In genomic region chr13:15850358-15850757, GRCm38 (mm10) we compare ENCODE assay signal across 28 mouse cellular contexts.
DNase-seq lines count a peak whose midpoint lies in the region; ATAC-seq and TF ChIP-seq lines count a peak whose summit lies in the region.
"Had no signal": no experiment of that assay in that cellular context is flagged by ENCODE, and none has a peak within 500 bp of the region (broad histone marks: within the 10 kb centered on the region; RNA-seq: fewer than 3 reads in every experiment).

No protein-coding gene starts in this region.

- no peaks in the 10 kb centered on the region for H3K9me3 ChIP-seq in liver, embryonic 12.5 days (replicated peaks)
- H3K9me3 ChIP-seq: embryonic facial prominence, embryonic 10.5 days; embryonic facial prominence, embryonic 13.5 days; forebrain, embryonic 12.5 days; forebrain, embryonic 15.5 days; heart, embryonic 12.5 days; heart, embryonic 15.5 days; hindbrain, embryonic 10.5 days; hindbrain, embryonic 13.5 days had no signal

- ATAC-seq in liver, embryonic 12.5 days = no peak
- ATAC-seq in granulocyte monocyte progenitor cell, adult 5-6 weeks (replicated peaks; ENCODE audit: poor library complexity, severe bottlenecking) = peak; percentile 64
- ATAC-seq in megakaryocyte progenitor cell, adult 5-6 weeks (replicated peaks; ENCODE audit: poor library complexity) = peak; percentile 65
- ATAC-seq: forebrain, embryonic 15.5 days; hindbrain, embryonic 16.5 days had no signal

- no peaks in the 10 kb centered on the region for H3K79me2 ChIP-seq in liver, adult 2 months (ENCODE audit: control insufficient read depth, insufficient read depth, low read length)

- peak; percentile 14 for DNase-seq in liver, adult 2 months (ENCODE audit: extremely low read depth, low read depth, low spot score)
- DNase-seq in yolk sac, embryonic 10.5 days (ENCODE audit: low spot score) = no peak
- DNase-seq in gastrocnemius, postnatal 25 days = no peak
- DNase-seq: adrenal gland, adult 8-10 months; adrenal gland, postnatal 25 days; cerebellum, adult 11 months; cerebellum, adult 2 months; cerebellum, adult 9-11 months; cerebellum, postnatal 25 days; embryo, embryonic 11 days; gastrocnemius, postnatal 10 days; heart, adult 18-20 months; heart, postnatal 10 days; heart, postnatal 36 days had no signal

- no peak overlapping the region for H3K27ac ChIP-seq in liver, adult 2 months (replicated peaks; ENCODE audit: insufficient read depth, low read depth, low read length)
- H3K27ac ChIP-seq in liver, embryonic 12.5 days = no peak overlapping the region
- peak overlapping the region; percentile 59 for H3K27ac ChIP-seq in bone marrow macrophage, adult 2 months (ENCODE audit: insufficient read depth, low read depth, low read length)
- H3K27ac ChIP-seq: embryonic facial prominence, embryonic 10.5 days; embryonic facial prominence, embryonic 13.5 days; forebrain, embryonic 12.5 days; forebrain, embryonic 15.5 days; heart, embryonic 15.5 days; hindbrain, embryonic 10.5 days; hindbrain, embryonic 13.5 days had no signal

- no peaks in the 10 kb centered on the region for H3K36me3 ChIP-seq in liver, adult 2 months (ENCODE audit: control insufficient read depth, insufficient read depth, low read length)
- H3K36me3 ChIP-seq in liver, embryonic 12.5 days = no peaks in the 10 kb centered on the region
- H3K36me3 ChIP-seq: embryonic facial prominence, embryonic 10.5 days; embryonic facial prominence, embryonic 13.5 days; forebrain, embryonic 12.5 days; forebrain, embryonic 15.5 days; heart, embryonic 12.5 days; heart, embryonic 15.5 days; hindbrain, embryonic 10.5 days; hindbrain, embryonic 13.5 days had no signal

- TF ChIP-seq POLR2A in liver, adult 2 months (IDR thresholded peaks at IDR 0.05; ENCODE audit: extremely low read depth, insufficient read depth, low read length) = no peak
- TF ChIP-seq POLR2A in bone marrow macrophage, adult 2 months (IDR thresholded peaks at IDR 0.05; ENCODE audit: borderline replicate concordance, low read depth, low read length) = no peak

- no peak overlapping the region for H3K9ac ChIP-seq in liver, adult 2 months (ENCODE audit: low read depth, low read length)
- H3K9ac ChIP-seq in liver, embryonic 12.5 days = no peak overlapping the region
- H3K9ac ChIP-seq: embryonic facial prominence, embryonic 13.5 days; forebrain, embryonic 12.5 days; forebrain, embryonic 15.5 days; heart, embryonic 12.5 days; heart, embryonic 15.5 days; hindbrain, embryonic 13.5 days had no signal

- TF ChIP-seq CTCF in liver, adult 2 months (IDR thresholded peaks at IDR 0.05; ENCODE audit: low read depth, low read length) = no peak
- no peak for TF ChIP-seq CTCF in bone marrow macrophage, adult 2 months (IDR thresholded peaks at IDR 0.05; ENCODE audit: low read depth, low read length)

- no peak overlapping the region for H3K4me2 ChIP-seq in liver, embryonic 12.5 days
- H3K4me2 ChIP-seq: embryonic facial prominence, embryonic 13.5 days; forebrain, embryonic 12.5 days; forebrain, embryonic 15.5 days; heart, embryonic 12.5 days; heart, embryonic 15.5 days; hindbrain, embryonic 13.5 days had no signal

- H3K4me3 ChIP-seq in liver, adult 2 months (ENCODE audit: insufficient read depth, low read depth, low read length) = no peak overlapping the region
- no peak overlapping the region for H3K4me3 ChIP-seq in liver, embryonic 12.5 days
- no peak overlapping the region for H3K4me3 ChIP-seq in bone marrow macrophage, adult 2 months (ENCODE audit: insufficient read depth, low read length)
- H3K4me3 ChIP-seq: embryonic facial prominence, embryonic 10.5 days; embryonic facial prominence, embryonic 13.5 days; erythroblast, embryonic 14.5 days; forebrain, embryonic 12.5 days; forebrain, embryonic 15.5 days; heart, embryonic 12.5 days; heart, embryonic 15.5 days; hindbrain, embryonic 10.5 days; hindbrain, embryonic 13.5 days had no signal

- no peaks in the 10 kb centered on the region for H3K4me1 ChIP-seq in liver, adult 2 months (ENCODE audit: control insufficient read depth, insufficient read depth, low read length)
- no peaks in the 10 kb centered on the region for H3K4me1 ChIP-seq in liver, embryonic 12.5 days
- H3K4me1 ChIP-seq in bone marrow macrophage, adult 2 months (ENCODE audit: control insufficient read depth, insufficient read depth, low read length) = peaks cover 25% of the 10 kb centered on the region
- H3K4me1 ChIP-seq: embryonic facial prominence, embryonic 10.5 days; forebrain, embryonic 15.5 days; heart, embryonic 12.5 days; heart, embryonic 15.5 days; hindbrain, embryonic 10.5 days; hindbrain, embryonic 13.5 days had no signal

- WGBS in liver, adult 2 months = 72% methylated on average over 2 of the region's 2 CpGs
- WGBS in liver, embryonic 12.5 days (ENCODE audit: insufficient replicate concordance) = 61% methylated on average over 2 of the region's 2 CpGs

- H3K27me3 ChIP-seq in liver, adult 2 months (ENCODE audit: control insufficient read depth, insufficient read depth, low read length) = no peaks in the 10 kb centered on the region
- no peaks in the 10 kb centered on the region for H3K27me3 ChIP-seq in liver, embryonic 12.5 days (replicated peaks)
- H3K27me3 ChIP-seq: embryonic facial prominence, embryonic 13.5 days; forebrain, embryonic 12.5 days; forebrain, embryonic 15.5 days; heart, embryonic 12.5 days; heart, embryonic 15.5 days; hindbrain, embryonic 13.5 days had no signal
